Mouse (Mus musculus): Measurements from ENCODE around the gene Fam19a1. TPM values are rescaled to one million over a fixed set of nuclear protein-coding genes. Genes with fewer than 3 reads are reported as not detected.

Fam19a1 gene
- polyA plus RNA-seq (2012; rRNA removed; ENCODE audit: low replicate concordance): 0.07 TPM in 1 of 2 replicates, not detected in the other

DNA sequence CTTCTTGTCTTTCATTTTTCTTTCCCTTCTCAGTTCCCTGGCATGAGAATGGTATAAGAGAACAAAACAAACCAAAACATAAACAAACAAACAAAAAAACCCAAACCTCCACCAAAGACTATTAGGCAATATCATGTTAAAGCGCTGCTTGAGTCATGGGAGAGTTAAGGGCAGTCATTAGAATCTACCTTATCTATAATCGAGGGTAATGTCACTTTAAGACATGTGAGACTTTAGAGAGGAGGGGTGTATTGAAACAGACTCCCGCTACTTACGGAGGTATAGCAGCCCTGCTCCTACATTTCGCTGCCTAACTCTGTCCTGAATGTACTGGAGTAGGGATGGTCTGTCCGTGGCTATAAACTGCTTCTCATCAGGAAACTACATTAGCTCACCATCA, at the start of gene Fam19a1:
Fam19a1 (plus strand) TSS at position 301 of the 400 bp plus-strand sequence.

DNA sequence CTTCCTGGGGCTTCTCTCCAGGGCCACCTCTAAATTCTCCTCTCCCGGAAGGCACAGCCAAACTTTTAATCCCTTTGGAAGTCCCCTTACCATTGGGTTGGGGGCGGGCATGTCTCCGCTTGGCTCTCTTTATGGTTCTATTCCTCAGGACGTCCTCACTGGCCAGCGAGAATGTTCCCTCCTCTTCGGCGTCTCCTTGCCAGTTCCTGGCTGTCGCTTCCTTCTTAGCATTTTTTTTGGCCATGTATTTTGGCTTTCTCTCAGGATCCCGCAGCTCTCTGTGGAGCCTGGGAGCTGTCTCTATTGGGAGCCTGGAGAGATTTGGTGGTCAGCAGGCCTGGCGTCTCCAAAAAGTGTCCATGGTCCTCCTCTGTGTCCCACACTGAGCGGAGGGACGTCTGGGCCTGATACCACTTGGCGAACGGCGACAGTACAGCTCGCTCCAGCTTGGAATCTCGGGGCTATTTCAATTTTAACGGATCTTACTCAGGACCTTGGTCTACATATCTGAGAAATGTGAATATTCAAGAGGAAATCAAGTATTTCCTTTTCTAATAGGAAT, 52.9 kb downstream of the Fam19a1 start, which contains the start of gene 1700123L14Rik:
1700123L14Rik (minus strand) TSS at position 426 of the 562 bp plus-strand sequence.

Other genes with a start within 250 kb of the Fam19a1 start
- not detected in 2 replicates for gene 1700123L14Rik, start 53.1 kb downstream of the Fam19a1 start, polyA plus RNA-seq (2012; rRNA removed; ENCODE audit: low replicate concordance)

All from mammary gland, adult 2 months (tissue).